Mouse (Mus musculus): Measurements from ENCODE around the gene Ralbp1. TPM values are rescaled to one million over a fixed set of nuclear protein-coding genes. Genes with fewer than 3 reads are reported as not detected.

Ralbp1 gene
- total and polyA plus RNA-seq, 2 experiments from 2014 or later, result 40.7 to 47.7 TPM

DNA sequence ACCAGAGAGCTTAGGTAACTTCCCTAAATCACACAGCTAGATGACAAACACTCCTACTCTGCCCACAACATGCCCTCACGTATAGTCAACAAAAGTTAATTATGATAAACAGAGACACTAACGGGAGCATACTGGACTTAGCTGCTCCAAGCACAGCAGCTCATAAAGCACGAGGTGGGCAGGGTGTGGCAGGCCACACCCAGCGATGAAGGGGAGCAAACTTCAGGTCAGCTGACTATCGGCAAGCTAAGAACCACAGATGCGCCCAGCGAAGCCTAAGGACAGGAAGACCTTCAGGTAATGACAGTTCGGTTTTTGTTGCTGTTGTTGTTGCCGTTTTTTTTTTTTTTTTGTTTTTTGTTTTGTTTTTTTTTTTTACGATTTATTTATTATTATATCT lies 15.9 kb downstream of the Ralbp1 start:
- TF ChIP-seq CTCF (IDR thresholded peaks at IDR 0.05; ENCODE audit: low read depth), result no peak
- no peak overlapping the region for H3K9ac ChIP-seq
- ATAC-seq (no peak), DNase-seq (no peak)
- no peaks in the 10 kb centered on the region for H3K9me3 ChIP-seq (ENCODE audit: low read length)
- no peak overlapping the region for H3K27ac ChIP-seq (ENCODE audit: low read depth, low read length)
- WGBS, result 92% methylated on average over 10 of the region's 10 CpGs
- no peak overlapping the region for H3K4me2 ChIP-seq (ENCODE audit: low read depth)
- no peaks in the 10 kb centered on the region for H3K27me3 ChIP-seq (ENCODE audit: insufficient read depth, low read length)
- H3K4me3 ChIP-seq (ENCODE audit: low read depth, low read length), result no peak overlapping the region
- H3K4me1 ChIP-seq (ENCODE audit: insufficient read depth), result no peaks in the 10 kb centered on the region; the same call in 1 of the 2 replicates
- H3K36me3 ChIP-seq (ENCODE audit: insufficient read depth), result peaks cover 4% of the 10 kb centered on the region; the same call in 1 of the 2 replicates

DNA sequence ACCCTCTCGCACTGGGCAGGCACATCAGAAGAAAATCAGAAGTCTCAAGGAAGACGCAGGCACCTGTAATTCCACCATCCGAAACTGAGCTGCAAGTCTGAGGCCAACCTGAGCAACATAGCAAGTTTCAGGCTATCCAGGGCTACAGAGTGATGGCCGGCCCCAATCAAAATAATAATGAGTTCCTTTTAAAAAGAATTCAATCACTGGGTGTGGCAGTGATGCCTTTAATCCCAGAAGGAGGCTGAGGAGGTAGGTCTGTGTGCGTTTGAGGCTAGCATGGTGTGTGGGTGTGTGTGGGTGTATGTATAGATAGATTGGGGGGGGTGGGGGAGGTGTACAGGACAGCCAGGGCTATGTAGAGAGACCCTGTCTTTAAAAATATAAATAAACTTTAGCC lies 17.6 kb downstream of the Ralbp1 start:
- peaks cover 14% of the 10 kb centered on the region for H3K36me3 ChIP-seq (ENCODE audit: insufficient read depth)
- H3K27me3 ChIP-seq (ENCODE audit: insufficient read depth, low read length), result no peaks in the 10 kb centered on the region
- no peaks in the 10 kb centered on the region; the same call in 1 of the 2 replicates for H3K4me1 ChIP-seq (ENCODE audit: insufficient read depth)
- no peak for TF ChIP-seq CTCF (IDR thresholded peaks at IDR 0.05; ENCODE audit: low read depth)
- H3K9ac ChIP-seq, result no peak overlapping the region
- DNase-seq (no peak), ATAC-seq (no peak)
- H3K4me3 ChIP-seq (ENCODE audit: low read depth, low read length), result no peak overlapping the region
- no peak overlapping the region for H3K27ac ChIP-seq (ENCODE audit: low read depth, low read length)
- no peaks in the 10 kb centered on the region for H3K9me3 ChIP-seq (ENCODE audit: low read length)
- WGBS, result 86% methylated on average over 5 of the region's 5 CpGs
- no peak overlapping the region for H3K4me2 ChIP-seq (ENCODE audit: low read depth)

DNA sequence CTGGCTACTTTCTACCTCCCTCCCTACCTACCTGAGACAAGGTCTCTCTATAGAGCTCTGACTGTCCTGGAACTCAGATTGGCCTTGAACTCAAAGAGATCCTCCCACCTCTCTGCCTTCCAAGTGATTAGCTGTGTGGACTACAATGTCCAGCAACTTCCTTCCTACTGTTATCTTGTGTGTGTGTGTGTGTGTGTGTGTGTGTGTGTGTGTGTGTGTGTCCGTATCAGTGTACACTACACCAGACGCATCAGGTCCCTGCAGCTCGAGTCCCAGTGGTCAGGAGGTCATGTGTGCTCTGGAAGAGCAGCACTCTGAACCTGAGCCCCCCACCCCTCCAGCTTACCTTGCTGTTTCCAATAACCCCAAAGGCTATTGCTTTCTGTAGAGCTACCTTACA lies 19.4 kb downstream of the Ralbp1 start:
- Histone ChIP-seq H3K36me3 (ENCODE audit: insufficient read depth) (peaks cover 15% of the 10 kb centered on the region), H3K27me3 (ENCODE audit: insufficient read depth, low read length) (no peaks in the 10 kb centered on the region), H3K4me2 (ENCODE audit: low read depth) (no peak overlapping the region), H3K9ac (no peak overlapping the region), H3K4me1 (ENCODE audit: insufficient read depth) (no peaks in the 10 kb centered on the region), H3K27ac (ENCODE audit: low read depth, low read length) (no peak overlapping the region), H3K9me3 (ENCODE audit: low read length) (no peaks in the 10 kb centered on the region), H3K4me3 (ENCODE audit: low read depth, low read length) (no peak overlapping the region)
- WGBS, result 75% methylated on average over 3 of the region's 3 CpGs
- no peak for TF ChIP-seq CTCF (IDR thresholded peaks at IDR 0.05; ENCODE audit: low read depth)
- DNase-seq, result no peak
- ATAC-seq, result no peak

DNA sequence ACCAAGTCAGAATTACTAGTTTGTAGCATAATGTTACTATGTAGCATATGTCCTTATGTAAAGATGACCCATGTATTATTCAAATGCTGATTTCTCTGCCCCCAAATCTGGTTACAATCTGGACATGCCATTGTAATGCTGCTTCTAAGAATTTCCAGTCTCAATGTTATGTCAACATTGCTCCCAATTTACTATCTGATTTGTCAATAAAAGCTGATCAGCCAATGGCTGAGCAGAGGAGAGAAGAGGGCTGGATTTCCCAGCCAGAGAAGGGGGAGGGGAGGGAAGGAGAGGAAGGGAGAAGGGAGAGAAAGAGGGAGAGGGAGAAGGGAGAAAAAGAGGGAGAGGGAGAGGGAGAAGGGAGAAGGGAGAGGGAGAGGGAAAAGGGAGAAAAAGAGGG lies 20.3 kb downstream of the Ralbp1 start:
- Histone ChIP-seq H3K4me1 (ENCODE audit: insufficient read depth) (no peaks in the 10 kb centered on the region), H3K9ac (no peak overlapping the region), H3K36me3 (ENCODE audit: insufficient read depth) (peaks cover 21% of the 10 kb centered on the region), H3K4me3 (ENCODE audit: low read depth, low read length) (no peak overlapping the region), H3K9me3 (ENCODE audit: low read length) (no peaks in the 10 kb centered on the region), H3K27me3 (ENCODE audit: insufficient read depth, low read length) (no peaks in the 10 kb centered on the region), H3K27ac (ENCODE audit: low read depth, low read length) (no peak overlapping the region), H3K4me2 (ENCODE audit: low read depth) (no peak overlapping the region)
- no peak for TF ChIP-seq CTCF (IDR thresholded peaks at IDR 0.05; ENCODE audit: low read depth)
- ATAC-seq (no peak), DNase-seq (no peak)

DNA sequence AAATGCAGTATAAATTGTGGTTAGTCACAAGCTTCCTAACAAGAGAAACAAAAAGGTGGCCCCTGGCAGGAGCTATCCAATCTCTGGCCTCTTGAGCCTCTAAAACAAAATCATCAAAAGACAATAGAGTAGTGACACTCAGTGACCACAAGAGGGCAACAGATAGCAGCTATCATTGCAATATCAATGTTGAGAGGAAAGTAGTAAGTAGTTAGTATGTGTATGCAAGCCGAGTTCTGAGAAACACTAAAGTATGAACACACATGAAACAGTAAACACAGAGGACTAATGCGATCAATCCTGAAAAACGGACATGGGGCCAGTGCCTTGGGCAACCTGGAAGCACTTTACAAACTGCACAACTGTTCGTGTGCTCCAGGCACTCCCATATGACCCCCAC lies 20.9 kb downstream of the Ralbp1 start:
- H3K27me3 ChIP-seq (ENCODE audit: insufficient read depth, low read length), result no peaks in the 10 kb centered on the region
- peak; percentile 54; the same call in 1 of the 2 replicates for ATAC-seq
- no peak overlapping the region for H3K27ac ChIP-seq (ENCODE audit: low read depth, low read length)
- H3K9ac ChIP-seq, result no peak overlapping the region
- DNase-seq, result peak; percentile 75
- peaks cover 23% of the 10 kb centered on the region for H3K36me3 ChIP-seq (ENCODE audit: insufficient read depth)
- no peaks in the 10 kb centered on the region for H3K9me3 ChIP-seq (ENCODE audit: low read length)
- TF ChIP-seq CTCF (IDR thresholded peaks at IDR 0.05; ENCODE audit: low read depth), result peak; percentile 87
- 31% methylated on average over 4 of the region's 4 CpGs for WGBS
- H3K4me2 ChIP-seq (ENCODE audit: low read depth), result no peak overlapping the region
- no peaks in the 10 kb centered on the region for H3K4me1 ChIP-seq (ENCODE audit: insufficient read depth)
- H3K4me3 ChIP-seq (ENCODE audit: low read depth, low read length), result no peak overlapping the region

DNA sequence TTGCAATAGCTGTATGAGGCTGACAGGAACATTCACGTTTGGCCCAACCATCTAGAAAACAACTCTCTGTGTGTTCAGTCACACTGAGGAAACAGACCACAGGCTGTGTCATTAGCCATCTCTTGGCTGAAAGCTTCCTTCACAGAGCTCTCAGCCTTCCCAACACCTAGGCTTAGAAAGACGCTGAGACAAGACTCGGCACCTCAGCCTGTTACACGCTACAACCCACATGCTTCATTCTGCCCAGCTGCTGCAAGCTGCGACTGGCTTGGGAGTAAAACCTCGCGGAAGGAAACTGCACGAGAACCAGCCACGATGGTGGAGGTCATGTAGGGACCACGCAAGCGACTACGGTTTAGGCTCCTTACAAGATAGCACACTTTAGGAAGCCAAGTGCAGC lies 21.8 kb downstream of the Ralbp1 start:
- H3K9me3 ChIP-seq (ENCODE audit: low read length), result no peaks in the 10 kb centered on the region
- no peak overlapping the region for H3K27ac ChIP-seq (ENCODE audit: low read depth, low read length)
- no peaks in the 10 kb centered on the region for H3K4me1 ChIP-seq (ENCODE audit: insufficient read depth)
- no peak overlapping the region for H3K9ac ChIP-seq
- peaks cover 29% of the 10 kb centered on the region for H3K36me3 ChIP-seq (ENCODE audit: insufficient read depth)
- H3K4me2 ChIP-seq (ENCODE audit: low read depth), result no peak overlapping the region
- no peak for ATAC-seq
- no peak overlapping the region for H3K4me3 ChIP-seq (ENCODE audit: low read depth, low read length)
- H3K27me3 ChIP-seq (ENCODE audit: insufficient read depth, low read length), result no peaks in the 10 kb centered on the region
- 94% methylated on average over 12 of the region's 12 CpGs for WGBS
- TF ChIP-seq CTCF (IDR thresholded peaks at IDR 0.05; ENCODE audit: low read depth), result no peak
- DNase-seq, result no peak

DNA sequence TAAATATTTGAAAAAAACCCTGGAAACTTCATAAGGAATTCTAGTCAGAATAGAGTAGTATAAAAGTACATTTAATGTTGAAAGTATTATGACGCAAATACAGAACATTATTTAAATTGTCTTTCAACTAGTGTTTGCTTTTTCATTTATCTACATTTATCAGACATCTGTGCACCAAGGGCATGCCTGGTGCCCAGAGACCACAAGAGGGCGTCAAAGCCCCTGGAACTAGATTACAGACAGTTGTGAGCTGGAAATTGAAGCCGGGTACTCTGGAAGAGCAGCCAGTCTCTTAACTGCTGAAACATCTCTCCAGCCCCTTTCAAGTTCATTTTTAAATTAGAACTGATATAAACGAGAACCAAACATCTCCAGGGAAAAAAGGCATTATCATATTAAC lies 23.0 kb downstream of the Ralbp1 start:
- no peak overlapping the region for H3K4me2 ChIP-seq (ENCODE audit: low read depth)
- no peak overlapping the region for H3K9ac ChIP-seq
- H3K4me3 ChIP-seq (ENCODE audit: low read depth, low read length), result no peak overlapping the region
- H3K27ac ChIP-seq (ENCODE audit: low read depth, low read length), result no peak overlapping the region
- DNase-seq (peak; percentile 54), ATAC-seq (peak; percentile 69; the same call in 1 of the 2 replicates)
- H3K27me3 ChIP-seq (ENCODE audit: insufficient read depth, low read length), result no peaks in the 10 kb centered on the region
- no peaks in the 10 kb centered on the region for H3K4me1 ChIP-seq (ENCODE audit: insufficient read depth)
- H3K36me3 ChIP-seq (ENCODE audit: insufficient read depth), result peaks cover 40% of the 10 kb centered on the region
- no peaks in the 10 kb centered on the region for H3K9me3 ChIP-seq (ENCODE audit: low read length)
- 47% methylated on average over 4 of the region's 4 CpGs for WGBS
- TF ChIP-seq CTCF (IDR thresholded peaks at IDR 0.05; ENCODE audit: low read depth), result peak; percentile 62

DNA sequence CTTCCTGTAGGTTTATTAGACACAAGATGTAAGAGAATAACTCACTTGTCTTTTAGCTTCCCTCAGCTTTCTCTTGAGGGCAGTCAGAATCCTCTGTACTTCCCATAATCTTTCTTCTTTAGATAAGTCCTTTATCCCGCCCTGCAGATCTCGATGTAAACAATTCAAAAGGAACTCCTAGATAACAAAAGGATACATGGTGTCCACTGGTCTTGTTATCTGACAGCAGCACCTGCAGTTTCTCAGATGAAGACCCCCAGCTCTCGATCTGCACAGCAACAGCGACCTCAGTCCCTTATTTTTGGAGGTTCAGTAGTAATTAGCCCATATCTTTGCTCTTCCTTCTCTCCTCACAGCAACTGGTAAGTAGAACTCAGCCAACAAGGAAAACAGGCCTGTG lies 28.0 kb downstream of the Ralbp1 start:
- Histone ChIP-seq H3K9ac (no peak overlapping the region), H3K27me3 (ENCODE audit: insufficient read depth, low read length) (no peaks in the 10 kb centered on the region), H3K4me1 (ENCODE audit: insufficient read depth) (no peaks in the 10 kb centered on the region), H3K4me2 (ENCODE audit: low read depth) (no peak overlapping the region), H3K4me3 (ENCODE audit: low read depth, low read length) (no peak overlapping the region), H3K9me3 (ENCODE audit: low read length) (no peaks in the 10 kb centered on the region), H3K36me3 (ENCODE audit: insufficient read depth) (peaks cover 42% of the 10 kb centered on the region), H3K27ac (ENCODE audit: low read depth, low read length) (no peak overlapping the region)
- no peak for ATAC-seq
- no peak for DNase-seq
- TF ChIP-seq CTCF (IDR thresholded peaks at IDR 0.05; ENCODE audit: low read depth), result no peak
- WGBS, result 87% methylated on average over 4 of the region's 4 CpGs
